Mouse (Mus musculus) ES-E14 (cell line): ENCODE results near the gene Avp.

Experiments
- MAFK ChIP-seq: IDR thresholded peaks from 2 replicates; pipeline ENCODE4 v1.6.1; 2014; ENCODE audit warnings: mild to moderate bottlenecking, low read depth, low read length, inconsistent platforms; ENCODE audit not compliant: insufficient read depth
- ZC3H11A ChIP-seq: IDR thresholded peaks from 2 replicates; pipeline ENCODE4 v1.6.1; 2012; ENCODE audit warnings: low read depth, mild to moderate bottlenecking, inconsistent platforms, low read length, borderline replicate concordance

GRCm38 (mm10) chr2:130595596-130595995 is 13.2 kb upstream of the Avp start:
- TF ChIP-seq MAFK: no peak
- no peak for TF ChIP-seq ZC3H11A
